Mouse (Mus musculus) frontal cortex, postnatal 25 days (tissue): ENCODE measurements at regions not wholly inside any gene's neighbourhood (a gene's known extent, or its start where the extent isn't known, plus 50 kb on each side); places are given as distances from the start of the nearest gene placed in this dataset.
"Not testable (repeated sequence)": the region's sequence is repeated elsewhere in the genome, so short reads cannot be mapped to it uniquely, and the experiment has no call there.

Source experiments
- DNase-seq, 2 experiments: peaks; one replicate each; pipeline ENCODE4 v3.0.0; 2022; ENCODE audit warnings: low spot score in 2 of 2

DNA sequence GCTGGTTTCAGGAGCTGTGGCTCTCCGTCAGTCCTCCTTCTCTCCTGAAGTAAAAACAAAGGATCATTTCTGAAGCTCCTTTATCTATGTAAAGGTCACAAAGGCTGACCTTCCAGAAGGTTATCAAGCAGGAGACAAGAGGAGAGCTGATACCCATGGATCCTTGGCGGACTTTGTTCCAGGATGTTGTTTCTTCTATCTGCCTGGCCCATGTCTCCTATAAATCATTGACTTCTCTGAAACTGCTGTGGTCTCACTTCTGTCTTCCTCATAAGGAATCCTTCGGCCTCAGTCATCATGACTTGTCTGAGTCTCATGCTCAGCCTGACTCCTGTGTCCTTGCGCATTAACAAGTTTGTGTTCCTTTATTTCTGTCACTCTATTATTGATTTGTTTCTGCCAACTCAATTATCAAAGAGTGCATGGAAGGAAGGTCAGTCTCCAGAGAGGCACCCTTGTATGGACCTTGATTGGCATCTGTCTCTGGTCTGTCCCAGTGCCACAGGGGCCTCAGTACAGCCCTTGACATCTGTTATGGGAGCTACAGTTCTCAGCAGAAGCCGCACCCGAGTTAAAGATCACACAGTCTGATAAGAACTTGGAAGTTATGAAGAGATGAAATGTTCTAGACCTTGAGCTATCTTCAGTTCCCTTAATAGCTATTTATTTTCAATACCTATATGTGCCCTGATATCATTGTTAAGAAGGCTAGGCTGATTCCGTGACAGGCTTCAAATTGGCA is 53.2 kb upstream of the Dazl start:
- DNase-seq = no peak

GRCm38 (mm10) chr17:50353818-50354217 is 60.4 kb upstream of the Dazl start:
- DNase-seq = not testable (repeated sequence)

GRCm38 (mm10) chr17:50354357-50354756 is 60.9 kb upstream of the Dazl start:
- DNase-seq = no peak

- DNase-seq = no peak
Observed at GRCm38 (mm10) chr17:50361657-50362233, 68.3 kb upstream of the Dazl start.

- no peak for DNase-seq
Observed at GRCm38 (mm10) chr17:50365396-50365795, 72.0 kb upstream of the Dazl start.

DNA sequence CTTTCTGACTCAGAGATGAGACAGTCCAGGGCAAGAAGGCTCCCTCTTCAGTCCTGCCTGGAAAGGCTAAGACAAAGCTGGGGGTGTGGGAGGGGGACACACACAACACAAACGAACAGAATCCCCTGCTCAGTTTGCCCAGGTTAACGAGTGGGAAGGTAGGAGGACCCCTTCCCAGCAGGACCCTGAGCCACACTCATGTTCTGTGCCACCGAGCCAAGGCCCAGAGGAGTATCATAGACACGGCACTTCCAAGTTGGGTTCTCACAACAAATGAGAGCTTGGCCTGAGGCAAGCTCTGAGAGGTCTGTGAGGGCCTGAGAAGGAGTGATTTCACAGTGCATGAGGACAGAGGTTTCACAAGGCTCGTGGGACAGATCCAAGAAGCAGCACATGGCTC is 72.7 kb upstream of the Dazl start:
- DNase-seq = no peak

- DNase-seq = no peak
Observed at GRCm38 (mm10) chr17:50369216-50369875, 75.9 kb upstream of the Dazl start.

GRCm38 (mm10) chr17:50370484-50370883 is 77.0 kb upstream of the Dazl start:
- no peak for DNase-seq

GRCm38 (mm10) chr17:50373496-50374141 is 80.2 kb upstream of the Dazl start:
- DNase-seq = no peak

- DNase-seq = no peak
Observed at GRCm38 (mm10) chr17:50375465-50375864, 82.0 kb upstream of the Dazl start.

DNA sequence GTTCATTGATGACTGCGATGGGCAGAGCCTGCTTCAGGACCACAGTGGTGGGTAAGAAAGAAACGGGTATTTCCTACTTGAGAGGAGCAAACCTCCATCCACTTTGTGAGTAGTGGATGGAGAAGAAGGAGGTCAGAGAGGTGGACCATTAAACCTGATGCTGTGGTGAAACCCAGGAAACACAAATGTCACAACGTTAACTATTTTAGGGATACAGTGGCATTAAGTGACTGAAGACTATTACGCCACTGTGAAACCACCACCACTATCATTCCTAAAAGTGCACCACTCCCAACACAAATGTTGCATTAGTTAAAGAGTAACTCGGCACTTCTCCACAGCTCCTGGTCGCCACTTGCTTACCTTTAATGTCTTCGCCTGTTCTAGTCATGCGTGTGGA is 83.3 kb upstream of the Dazl start:
- DNase-seq = no peak

DNA sequence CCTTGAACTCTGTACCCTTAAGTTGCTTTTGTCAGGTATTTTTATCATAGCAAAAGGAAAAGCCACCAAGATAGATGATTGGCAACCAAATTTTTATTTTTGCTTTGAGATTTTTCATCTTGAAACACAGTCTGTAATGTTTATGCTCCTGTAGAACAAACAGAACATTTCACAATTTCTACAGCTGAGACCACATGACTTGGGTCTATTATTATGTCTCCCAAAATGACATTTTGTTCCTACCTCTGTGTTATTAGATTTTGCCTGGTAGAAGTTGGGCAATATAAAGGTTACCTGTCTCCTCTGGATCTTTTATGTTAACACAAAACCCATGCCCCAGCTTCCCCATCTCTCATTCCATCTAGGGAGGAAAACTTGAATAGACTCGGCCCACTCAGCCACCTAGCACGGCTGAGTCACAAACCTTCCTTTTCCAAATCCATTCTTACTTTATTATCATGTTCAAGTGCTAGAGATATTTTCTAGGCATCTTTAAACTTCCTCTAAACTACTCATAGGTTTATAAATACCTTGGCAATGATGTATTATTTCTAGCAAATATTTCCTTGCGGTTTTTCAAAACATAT is 84.8 kb upstream of the Dazl start:
- DNase-seq = no peak

DNA sequence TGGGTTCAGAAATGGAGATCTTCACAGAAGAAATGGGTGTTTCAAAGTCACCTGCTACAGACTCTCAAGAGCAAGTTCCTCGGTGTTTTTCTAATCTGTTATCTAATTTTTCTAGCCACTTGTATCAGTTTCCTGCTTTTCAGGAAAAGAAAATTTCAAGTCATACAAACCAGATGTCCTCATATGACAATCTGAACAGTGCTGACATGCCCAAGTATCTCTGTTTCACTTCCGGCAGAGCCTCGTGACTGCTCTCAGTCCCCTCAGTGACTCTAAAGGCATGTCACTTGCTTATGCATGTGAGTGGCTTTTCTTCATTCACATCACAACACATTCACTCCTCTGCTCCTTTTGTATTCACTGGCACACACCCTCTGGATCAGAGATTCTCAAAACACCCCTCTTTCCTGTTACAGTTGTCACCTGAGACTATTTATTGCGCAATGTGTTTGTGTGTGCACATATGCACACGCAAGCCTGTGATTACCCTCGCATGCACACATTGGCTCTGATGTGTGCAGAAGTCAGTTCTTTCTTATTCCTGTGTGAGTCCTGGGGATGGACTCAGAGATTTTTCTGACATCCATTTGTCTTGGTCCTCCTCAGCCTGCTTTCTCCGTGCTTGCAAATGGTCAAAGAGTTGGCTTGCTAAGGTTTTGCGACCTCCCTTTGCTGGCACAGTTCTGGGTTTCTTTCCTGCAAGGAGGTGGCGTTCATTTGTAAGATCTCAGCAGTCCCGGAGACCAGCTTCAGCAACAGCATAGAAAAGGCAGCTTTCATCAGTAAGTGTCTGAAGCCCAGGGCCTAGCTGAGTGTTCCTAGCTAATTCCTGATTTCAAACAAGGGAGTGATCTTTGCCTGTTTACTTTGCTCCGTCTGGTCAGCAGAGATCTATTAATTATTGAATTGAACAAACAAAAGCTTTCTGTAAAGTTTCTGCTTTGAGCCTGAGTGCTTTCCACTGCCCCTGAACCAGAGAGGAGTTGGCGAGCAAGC is 95.6 kb upstream of the Dazl start:
- no peak for DNase-seq

- DNase-seq = no peak
Observed at GRCm38 (mm10) chr17:50390151-50390550, 96.7 kb upstream of the Dazl start.

GRCm38 (mm10) chr17:50391207-50391606 is 97.8 kb upstream of the Dazl start:
- DNase-seq = no peak

- no peak for DNase-seq
Observed at GRCm38 (mm10) chr17:50391996-50392395, 98.6 kb upstream of the Dazl start.

DNA sequence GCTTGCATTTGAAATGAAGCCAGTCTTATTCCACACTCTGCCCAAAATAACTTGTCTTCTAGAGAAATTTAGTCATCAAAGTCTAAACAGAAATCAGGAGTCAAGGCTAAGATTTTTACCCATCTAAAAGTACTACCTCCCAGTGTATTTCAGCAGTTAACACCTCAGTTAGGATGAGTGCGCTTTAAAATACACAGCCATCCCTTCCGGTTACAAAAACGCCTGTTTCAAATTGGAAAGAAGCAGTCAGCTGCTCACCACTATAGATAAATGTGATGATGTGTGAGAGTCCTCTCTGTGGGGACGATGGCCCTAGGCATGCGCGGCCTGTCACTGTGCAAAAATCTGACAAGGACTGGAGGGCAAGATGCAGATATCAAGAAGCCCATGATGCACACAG is 99.0 kb upstream of the Dazl start:
- DNase-seq = no peak

- DNase-seq = no peak
Observed at GRCm38 (mm10) chr17:50392966-50393365, 99.5 kb upstream of the Dazl start.

GRCm38 (mm10) chr17:50393698-50394097 is 100.3 kb upstream of the Dazl start:
- no peak for DNase-seq

- no peak for DNase-seq
Observed at GRCm38 (mm10) chr17:50394801-50395200, 101.4 kb upstream of the Dazl start.

GRCm38 (mm10) chr17:50395669-50396068 is 102.2 kb upstream of the Dazl start:
- no peak for DNase-seq
